Mouse (Mus musculus) adrenal gland, adult 10 weeks (tissue): ENCODE measurements around the gene Barhl1. TPM values are rescaled to one million over a fixed set of nuclear protein-coding genes. Genes with fewer than 3 reads are reported as not detected.

Source experiments
- polyA plus RNA-seq: library from polyadenylated mRNA; stranded (reverse); fragments of 350-450 nt; fragmentation: Illumina TruSeq; extraction: RNeasy Lipid Tissue Mini Kit (QIAGEN cat#74804); gene quantifications from one replicate; pipeline ENCODE4 v1.2.3, GENCODE M21; 2014; ENCODE audit warnings: low read depth, low replicate concordance

Barhl1 gene
- polyA plus RNA-seq, result not detected

DNA sequence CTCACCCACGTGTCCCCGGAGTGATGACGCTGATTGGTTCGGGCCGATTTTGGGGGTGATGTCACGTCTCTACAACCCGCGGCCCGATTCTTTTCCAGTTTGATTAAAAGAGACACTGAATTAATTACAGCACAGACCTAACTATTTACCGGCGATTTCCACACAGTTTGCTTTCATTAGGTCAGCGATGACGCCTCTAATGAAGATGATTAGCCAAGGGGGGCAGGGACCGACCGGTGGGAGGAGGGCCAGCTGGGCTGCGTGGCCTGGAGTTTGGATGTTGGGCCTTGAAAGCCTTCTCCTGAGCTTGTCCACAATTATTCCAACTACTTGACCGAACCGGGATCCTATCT lies at the start of gene Barhl1:
Gene Barhl1, minus strand, starts transcription at position 156 of the 353 bp plus-strand sequence.

Other genes with a start within 250 kb of the Barhl1 start
- not detected for gene Spaca9, start 216.9 kb downstream of the Barhl1 start, polyA plus RNA-seq
- not detected for gene Ak8, start 216.5 kb downstream of the Barhl1 start, polyA plus RNA-seq
- gene Gtf3c4, start 76.3 kb downstream of the Barhl1 start, polyA plus RNA-seq, result 31.6 TPM
- 10.7 TPM for gene Ddx31, start 76.3 kb downstream of the Barhl1 start, polyA plus RNA-seq
- not detected for gene Cfap77, start 138.4 kb upstream of the Barhl1 start, polyA plus RNA-seq
- 8.7 TPM for gene Ttf1, start 143.6 kb upstream of the Barhl1 start, polyA plus RNA-seq
- 59.0 TPM for gene Setx, start 207.5 kb upstream of the Barhl1 start, polyA plus RNA-seq